Mouse (Mus musculus) hindbrain, embryonic 14.5 days (tissue): ENCODE data around the gene Nfib. TPM values are rescaled to one million over a fixed set of nuclear protein-coding genes. Genes with fewer than 3 reads are reported as not detected.
A peak's percentile ranks its signal among the peaks of the same experiment; 100 is the strongest.

Experiments used
- ATAC-seq: fragments of 200-750 bp; cut with Nextera tagmentation; 2 replicates; pipeline ENCODE4 v1.8.0; 2017; ENCODE audit warnings: moderate number of reproducible peaks, mild to moderate bottlenecking, moderate TSS enrichment, moderate library complexity; ENCODE audit not compliant: low FRiP score
- DNase-seq: peaks from one replicate; pipeline ENCODE4 v3.0.0-alpha.2; 2015; ENCODE audit warnings: low spot score
- H3K27ac ChIP-seq: fragments of 300-500 bp; sonication (generic); 2 replicates; pipeline ENCODE4 v1.5.1; 2014; ENCODE audit warnings: mild to moderate bottlenecking, moderate library complexity
- H3K27me3 ChIP-seq: fragments of 300-500 bp; sonication (generic); 2 replicates; pipeline ENCODE4 v1.6.1; 2014; ENCODE audit warnings: mild to moderate bottlenecking, low read length, mixed read lengths; ENCODE audit not compliant: control insufficient read depth, insufficient read depth
- H3K36me3 ChIP-seq: fragments of 300-500 bp; sonication (generic); replicated peaks from 2 replicates; pipeline ENCODE4 v1.6.1; 2014; ENCODE audit not compliant: control insufficient read depth, insufficient read depth
- H3K4me1 ChIP-seq: fragments of 300-500 bp; sonication (generic); replicated peaks from 2 replicates; pipeline ENCODE4 v1.6.1; 2014; ENCODE audit warnings: antibody characterized with exemption, low read length, mixed read lengths; ENCODE audit not compliant: control insufficient read depth, insufficient read depth
- H3K4me2 ChIP-seq: fragments of 300-500 bp; sonication (generic); replicated peaks from 2 replicates; pipeline ENCODE4 v1.6.1; 2014; ENCODE audit warnings: mild to moderate bottlenecking, moderate library complexity
- H3K4me3 ChIP-seq: fragments of 300-500 bp; sonication (generic); replicated peaks from 2 replicates; pipeline ENCODE4 v1.5.1; 2014; ENCODE audit warnings: mild to moderate bottlenecking, low read length
- H3K9ac ChIP-seq: fragments of 300-500 bp; sonication (generic); 2 replicates; pipeline ENCODE4 v1.6.1; 2014
- H3K9me3 ChIP-seq: fragments of 300-500 bp; sonication (generic); 2 replicates; pipeline ENCODE4 v1.6.1; 2016; ENCODE audit warnings: low read length; ENCODE audit not compliant: control insufficient read depth
- WGBS: fragments of 180-500 bp; shearing (Covaris S2); extraction: QIAGEN DNeasy Blood & Tissue Kit; methylation state at CpG from one replicate; pipeline ENCODE4 v1.1.7; 2014; 5-methylcytosine and 5-hydroxymethylcytosine counted together
- polyA plus RNA-seq: library from polyadenylated mRNA; unstranded; fragments of >200 nt; fragmentation: Nextera tagmentation; extraction: Ambion mirVana; gene quantifications from 2 replicates; pipeline ENCODE4 v1.2.1, GENCODE M21; 2014

The Nfib gene
- polyA plus RNA-seq, 1 experiment from 2014 or later: 90.8 TPM

- Histone ChIP-seq H3K4me1 (0 out of 2 replicates have a peak, but pooled peaks cover 17% of the 10 kb centered on the region), H3K4me3 (no peak overlapping the region), H3K27me3 (no peaks in the 10 kb centered on the region), H3K9me3 (no peaks in the 10 kb centered on the region), H3K9ac (no peak overlapping the region), H3K4me2 (no peak overlapping the region), H3K27ac (no peak overlapping the region), H3K36me3 (no peaks in the 10 kb centered on the region)
- 66% methylated on average over 3 of the region's 3 CpGs for WGBS
- DNase-seq: no peak
- ATAC-seq: no peak
Measured at GRCm38 (mm10) chr4:82456323-82456713, 249.2 kb downstream of the Nfib start.

- no peak overlapping the region for H3K4me2 ChIP-seq
- no peaks in the 10 kb centered on the region for H3K9me3 ChIP-seq
- 92% methylated on average over 8 of the region's 8 CpGs for WGBS
- DNase-seq (no peak), ATAC-seq (no peak)
- H3K4me3 ChIP-seq: no peak overlapping the region
- no peaks in the 10 kb centered on the region for H3K27me3 ChIP-seq
- no peak overlapping the region for H3K9ac ChIP-seq
- 0 out of 2 replicates have a peak, but pooled peaks cover 17% of the 10 kb centered on the region for H3K4me1 ChIP-seq
- H3K27ac ChIP-seq: no peak overlapping the region
- H3K36me3 ChIP-seq: no peaks in the 10 kb centered on the region
Measured at GRCm38 (mm10) chr4:82455617-82456322, 249.8 kb downstream of the Nfib start.

- Histone ChIP-seq H3K4me1 (0 out of 2 replicates have a peak, but pooled peaks cover 17% of the 10 kb centered on the region), H3K27me3 (no peaks in the 10 kb centered on the region), H3K9ac (no peak overlapping the region), H3K4me2 (no peak overlapping the region), H3K9me3 (no peaks in the 10 kb centered on the region), H3K36me3 (no peaks in the 10 kb centered on the region), H3K27ac (no peak overlapping the region), H3K4me3 (no peak overlapping the region)
- DNase-seq: no peak
- WGBS: 82% methylated on average over 4 of the region's 4 CpGs
- ATAC-seq: no peak
Measured at GRCm38 (mm10) chr4:82454989-82455388, 250.6 kb downstream of the Nfib start.

- H3K36me3 ChIP-seq: no peaks in the 10 kb centered on the region
- H3K9me3 ChIP-seq: no peaks in the 10 kb centered on the region
- ATAC-seq: no peak
- no peak overlapping the region for H3K4me3 ChIP-seq
- no peak overlapping the region for H3K9ac ChIP-seq
- H3K4me1 ChIP-seq: peaks cover 18% of the 10 kb centered on the region; the same call in 1 of the 2 replicates
- H3K27ac ChIP-seq: no peak overlapping the region
- no peak for DNase-seq
- H3K27me3 ChIP-seq: no peaks in the 10 kb centered on the region
- H3K4me2 ChIP-seq: no peak overlapping the region
Measured at GRCm38 (mm10) chr4:82453341-82453740, 252.2 kb downstream of the Nfib start.

- Histone ChIP-seq H3K9ac (no peak overlapping the region), H3K27me3 (no peaks in the 10 kb centered on the region), H3K4me2 (no peak overlapping the region), H3K27ac (no peak overlapping the region), H3K4me1 (peaks cover 17% of the 10 kb centered on the region; the same call in 1 of the 2 replicates), H3K36me3 (no peaks in the 10 kb centered on the region), H3K4me3 (no peak overlapping the region), H3K9me3 (no peaks in the 10 kb centered on the region)
- DNase-seq: no peak
- WGBS: 92% methylated on average over 4 of the region's 4 CpGs
- ATAC-seq: no peak
Measured at GRCm38 (mm10) chr4:82452905-82453304, 252.6 kb downstream of the Nfib start.

GRCm38 (mm10) chr4:82447061-82447671, 258.4 kb downstream of the Nfib start:
- 9% methylated on average over 8 of the region's 8 CpGs for WGBS
- Histone ChIP-seq H3K27ac (peak overlapping the region; percentile 10; the same call in 1 of the 2 replicates), H3K4me3 (no peak overlapping the region), H3K27me3 (no peaks in the 10 kb centered on the region), H3K9me3 (no peaks in the 10 kb centered on the region), H3K9ac (no peak overlapping the region), H3K4me2 (no peak overlapping the region), H3K4me1 (peaks cover 25% of the 10 kb centered on the region), H3K36me3 (no peaks in the 10 kb centered on the region)
- ATAC-seq (peak; percentile 78), DNase-seq (peak; percentile 75)

- H3K36me3 ChIP-seq: no peaks in the 10 kb centered on the region
- 81% methylated on average over 1 of the region's 1 CpGs for WGBS
- no peak overlapping the region for H3K27ac ChIP-seq
- H3K4me2 ChIP-seq: no peak overlapping the region
- no peaks in the 10 kb centered on the region for H3K9me3 ChIP-seq
- H3K4me3 ChIP-seq: no peak overlapping the region
- no peak for ATAC-seq
- no peak overlapping the region for H3K9ac ChIP-seq
- H3K4me1 ChIP-seq: peaks cover 28% of the 10 kb centered on the region
- no peak for DNase-seq
- no peaks in the 10 kb centered on the region for H3K27me3 ChIP-seq
Measured at GRCm38 (mm10) chr4:82444078-82444477, 261.5 kb downstream of the Nfib start.

- no peak overlapping the region for H3K27ac ChIP-seq
- H3K9ac ChIP-seq: no peak overlapping the region
- no peaks in the 10 kb centered on the region for H3K9me3 ChIP-seq
- no peak overlapping the region for H3K4me2 ChIP-seq
- no peaks in the 10 kb centered on the region for H3K36me3 ChIP-seq
- H3K4me1 ChIP-seq: peaks cover 24% of the 10 kb centered on the region
- no peak for DNase-seq
- no peaks in the 10 kb centered on the region for H3K27me3 ChIP-seq
- no peak for ATAC-seq
- WGBS: 95% methylated on average over 5 of the region's 5 CpGs
- H3K4me3 ChIP-seq: no peak overlapping the region
Measured at GRCm38 (mm10) chr4:82443441-82443840, 262.1 kb downstream of the Nfib start.

- ATAC-seq: no peak
- Histone ChIP-seq H3K36me3 (no peaks in the 10 kb centered on the region), H3K9me3 (no peaks in the 10 kb centered on the region), H3K4me2 (no peak overlapping the region), H3K27ac (no peak overlapping the region), H3K4me3 (no peak overlapping the region), H3K27me3 (no peaks in the 10 kb centered on the region), H3K4me1 (peaks cover 21% of the 10 kb centered on the region), H3K9ac (no peak overlapping the region)
- WGBS: 83% methylated on average over 5 of the region's 5 CpGs
- DNase-seq: no peak
Measured at GRCm38 (mm10) chr4:82443003-82443402, 262.5 kb downstream of the Nfib start.
